Mouse (Mus musculus) layer of hippocampus, adult 8-10 months (tissue): ENCODE results near the gene Igfbp4. TPM values are rescaled to one million over a fixed set of nuclear protein-coding genes. Genes with fewer than 3 reads are reported as not detected.

Experiments used
- DNase-seq, 2 experiments: peaks; one replicate each; pipeline ENCODE4 v3.0.0; 2022; ENCODE audit warnings: low spot score in 2 of 2
- total RNA-seq, 4 experiments: library from RNA; stranded (reverse); gene quantifications; 2 replicates each; pipeline ENCODE4 v1.2.4; 2022

Gene Igfbp4
- total RNA-seq = 10 to 100 TPM; 69.7 to 86.8 (median 75.2) TPM

- DNase-seq = no peak
Observed at GRCm38 (mm10) chr11:99041051-99041729, at the start of gene Igfbp4. TSS of gene Igfbp4 (plus strand) at chr11:99041244.

GRCm38 (mm10) chr11:98995987-98996386 is 45.1 kb upstream of the Igfbp4 start:
- no peak for DNase-seq

GRCm38 (mm10) chr11:98997659-98998058 is 43.4 kb upstream of the Igfbp4 start:
- no peak for DNase-seq

- DNase-seq = no peak
Observed at GRCm38 (mm10) chr11:98998776-98999175, 42.3 kb upstream of the Igfbp4 start.

- DNase-seq = no peak
Observed at GRCm38 (mm10) chr11:98999243-98999642, 41.8 kb upstream of the Igfbp4 start.

- DNase-seq = no peak
Observed at GRCm38 (mm10) chr11:99006788-99007187, 34.3 kb upstream of the Igfbp4 start.

GRCm38 (mm10) chr11:99010124-99010523 is 30.9 kb upstream of the Igfbp4 start:
- DNase-seq = no peak

- DNase-seq = no peak
Observed at GRCm38 (mm10) chr11:99010706-99011105, 30.3 kb upstream of the Igfbp4 start.

GRCm38 (mm10) chr11:99013856-99014255 is 27.2 kb upstream of the Igfbp4 start:
- DNase-seq = no peak

- DNase-seq = no peak
Observed at GRCm38 (mm10) chr11:99019844-99020243, 21.2 kb upstream of the Igfbp4 start.

- DNase-seq = no peak
Observed at GRCm38 (mm10) chr11:99022384-99022933, 18.6 kb upstream of the Igfbp4 start.

GRCm38 (mm10) chr11:99023094-99023493 is 17.9 kb upstream of the Igfbp4 start:
- DNase-seq = no peak

GRCm38 (mm10) chr11:99023500-99024467 is 17.3 kb upstream of the Igfbp4 start, which contains the start of gene Top2a:
TSS of gene Top2a (minus strand) at chr11:99024189.
- DNase-seq = peak; percentile 94 to 98

- no peak for DNase-seq
Observed at GRCm38 (mm10) chr11:99024468-99025134, 16.4 kb upstream of the Igfbp4 start.

- no peak for DNase-seq
Observed at GRCm38 (mm10) chr11:99025878-99026277, 15.2 kb upstream of the Igfbp4 start.

GRCm38 (mm10) chr11:99026899-99027440 is 14.1 kb upstream of the Igfbp4 start:
- no peak for DNase-seq

GRCm38 (mm10) chr11:99035350-99035749 is 5.7 kb upstream of the Igfbp4 start:
- DNase-seq = no peak

- no peak for DNase-seq
Observed at GRCm38 (mm10) chr11:99036254-99036653, 4.8 kb upstream of the Igfbp4 start.

GRCm38 (mm10) chr11:99039782-99040181 is 1.3 kb upstream of the Igfbp4 start:
- peak; percentile 65 to 76 for DNase-seq

- DNase-seq = peak in 1 of 2 experiments; percentile 32
Observed at GRCm38 (mm10) chr11:99040346-99040974, 584 bp upstream of the Igfbp4 start.
